Mouse (Mus musculus) heart, adult 2 months (tissue): ENCODE measurements around the gene G2e3. TPM values are rescaled to one million over a fixed set of nuclear protein-coding genes. Genes with fewer than 3 reads are reported as not detected.

Experiments
- DNase-seq, 2 experiments: peaks; one replicate each; pipeline ENCODE4 v3.0.0; 2021
- H3K27ac ChIP-seq: fragments of 200-600 bp; 2 replicates; pipeline ENCODE4 v1.8.1; 2022
- H3K27me3 ChIP-seq: fragments of 200-500 bp; 2 replicates; pipeline ENCODE4 v1.6.1; 2012; ENCODE audit warnings: mild to moderate bottlenecking, low read length, inconsistent platforms, mixed read lengths; ENCODE audit not compliant: control insufficient read depth, insufficient read depth
- H3K36me3 ChIP-seq: fragments of 200-500 bp; 2 replicates; pipeline ENCODE4 v1.6.1; 2012; ENCODE audit warnings: low read length, inconsistent platforms; ENCODE audit not compliant: control insufficient read depth, insufficient read depth
- H3K4me1 ChIP-seq: fragments of 200-500 bp; 2 replicates; pipeline ENCODE4 v1.6.1; 2011; ENCODE audit warnings: low read length; ENCODE audit not compliant: control insufficient read depth, insufficient read depth
- H3K4me3 ChIP-seq: fragments of 200-600 bp; 2 replicates; pipeline ENCODE4 v1.8.1; 2022
- H3K79me2 ChIP-seq: fragments of 200-500 bp; replicated peaks from 2 replicates; pipeline ENCODE4 v1.6.1; 2012; ENCODE audit warnings: mild to moderate bottlenecking, inconsistent platforms, low read length, moderate library complexity, mixed read lengths; ENCODE audit not compliant: control insufficient read depth, insufficient read depth
- H3K9ac ChIP-seq: fragments of 200-500 bp; 2 replicates; pipeline ENCODE4 v1.6.1; 2012; ENCODE audit warnings: low read depth, mild to moderate bottlenecking, control low read depth, inconsistent platforms, low read length, mixed read lengths
- CTCF ChIP-seq: fragments of 200-600 bp; IDR thresholded peaks from 2 replicates; pipeline ENCODE4 v1.8.1; 2022; ENCODE audit warnings: antibody characterized with exemption, mild to moderate bottlenecking, moderate library complexity
- EP300 ChIP-seq: fragments of 200-500 bp; IDR thresholded peaks from 2 replicates; pipeline ENCODE4 v1.6.1; 2011; ENCODE audit warnings: low read depth, low read length, control low read depth; ENCODE audit not compliant: insufficient read depth
- POLR2A ChIP-seq: fragments of 200-500 bp; IDR thresholded peaks from 2 replicates; pipeline ENCODE4 v1.6.1; 2011; ENCODE audit warnings: mild to moderate bottlenecking, low read depth, low read length, control low read depth; ENCODE audit not compliant: insufficient read depth
- WGBS: fragments of 180-500 bp; shearing (Covaris S2); methylation state at CpG from one replicate; pipeline ENCODE4 v1.1.7; 2018; 5-methylcytosine and 5-hydroxymethylcytosine counted together
- intact Hi-C: fragments of 180-260 bp; cut with DNase I; formaldehyde crosslinking; loops from one replicate; pipeline ENCODE4 v1.15.1; 2025
- polyA plus RNA-seq: library from polyadenylated mRNA; depleted of rRNA; stranded (reverse); fragments of >200 nt; gene quantifications from 2 replicates; pipeline ENCODE4 v1.2.3, GENCODE M21; 2012; rRNA removed
- total RNA-seq, 2 experiments: library from RNA; stranded (reverse); gene quantifications; 2 replicates each; pipeline ENCODE4 v1.2.3; 2021

Gene G2e3
- total and polyA plus RNA-seq, 3 experiments: 0.72 to 2.5 (median 2.1) TPM

DNA sequence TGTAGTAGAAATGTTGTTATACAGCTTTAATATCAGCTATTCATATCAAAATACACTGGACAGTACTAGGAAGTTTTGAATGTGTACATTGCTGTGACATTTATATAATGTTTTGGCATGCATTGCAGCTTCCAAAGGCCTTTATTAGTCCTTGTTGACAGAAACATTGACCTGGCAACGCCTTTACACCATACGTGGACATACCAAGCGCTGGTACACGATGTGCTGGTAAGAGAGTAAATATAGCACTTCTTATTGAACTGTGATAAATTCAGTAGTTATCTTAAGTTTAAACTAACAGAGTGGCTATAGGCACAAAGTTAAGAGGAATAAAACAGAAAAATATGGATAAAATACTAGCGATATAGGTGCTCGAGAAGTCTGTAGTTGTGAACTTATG lies 52.0 kb downstream of the G2e3 start:
- intact Hi-C loops: loop anchor here (10.0 kb wide), 1 partner anchor 345 kb away; no protein-coding TSS in a partner anchor
- H3K36me3 ChIP-seq: no peaks in the 10 kb centered on the region
- H3K79me2 ChIP-seq: no peaks in the 10 kb centered on the region
- 94% methylated on average over 6 of the region's 6 CpGs for WGBS
- no peak overlapping the region for H3K9ac ChIP-seq
- H3K4me3 ChIP-seq: no peak overlapping the region
- no peak for DNase-seq
- TF ChIP-seq CTCF: no peak
- TF ChIP-seq POLR2A: no peak
- no peak for TF ChIP-seq EP300
- no peak overlapping the region for H3K27ac ChIP-seq
- H3K4me1 ChIP-seq: no peaks in the 10 kb centered on the region
- no peaks in the 10 kb centered on the region for H3K27me3 ChIP-seq

GRCm38 (mm10) chr12:51402060-51402698 lies 54.3 kb downstream of the G2e3 start:
- H3K27me3 ChIP-seq: no peaks in the 10 kb centered on the region
- no peak overlapping the region for H3K4me3 ChIP-seq
- H3K9ac ChIP-seq: no peak overlapping the region
- DNase-seq: no peak
- H3K36me3 ChIP-seq: no peaks in the 10 kb centered on the region; the same call in 1 of the 2 replicates
- intact Hi-C loops: loop anchor here (10.0 kb wide), 1 partner anchor 343 kb away; no protein-coding TSS in a partner anchor
- 77% methylated on average over 5 of the region's 5 CpGs for WGBS
- no peaks in the 10 kb centered on the region for H3K4me1 ChIP-seq
- peak; percentile 63 for TF ChIP-seq CTCF
- no peak for TF ChIP-seq EP300
- no peaks in the 10 kb centered on the region for H3K79me2 ChIP-seq
- no peak overlapping the region for H3K27ac ChIP-seq

DNA sequence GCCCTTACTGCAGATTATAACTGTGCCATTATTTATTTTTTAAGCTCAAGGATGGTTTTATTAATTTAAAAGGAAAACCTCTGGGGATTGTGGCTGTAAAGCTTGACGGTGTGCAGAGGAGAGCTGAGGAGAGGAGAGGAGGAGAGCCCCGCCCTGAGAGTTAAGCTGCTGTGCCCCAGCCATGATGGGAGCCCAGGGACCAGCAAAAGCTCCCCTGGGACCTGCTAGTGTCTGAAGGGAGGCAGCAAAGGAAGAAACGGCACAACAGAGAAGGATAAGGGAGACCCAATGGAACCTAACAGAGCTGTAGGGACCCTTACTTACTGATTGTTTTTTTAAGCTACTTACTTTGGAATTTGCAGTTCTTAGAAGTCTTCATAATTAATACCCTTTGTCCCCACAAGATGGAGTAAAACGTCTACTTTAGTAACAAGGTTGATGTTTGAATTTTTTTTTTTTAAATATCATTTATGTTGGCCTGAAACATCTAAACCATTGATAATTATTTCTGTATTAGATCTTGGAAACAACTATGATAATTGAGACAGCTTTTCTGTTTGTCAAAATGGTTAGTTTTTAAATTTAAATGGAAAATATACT lies 56.2 kb downstream of the G2e3 start:
- no peaks in the 10 kb centered on the region; the same call in 1 of the 2 replicates for H3K36me3 ChIP-seq
- no peaks in the 10 kb centered on the region for H3K4me1 ChIP-seq
- no peak overlapping the region for H3K4me3 ChIP-seq
- H3K27ac ChIP-seq: no peak overlapping the region
- no peaks in the 10 kb centered on the region for H3K79me2 ChIP-seq
- 56% methylated on average over 4 of the region's 4 CpGs for WGBS
- no peak overlapping the region for H3K9ac ChIP-seq
- TF ChIP-seq POLR2A: no peak
- TF ChIP-seq CTCF: peak; percentile 41
- no peak for TF ChIP-seq EP300
- no peak for DNase-seq
- no peaks in the 10 kb centered on the region for H3K27me3 ChIP-seq
- intact Hi-C loops: loop anchor here (10.0 kb wide), 1 partner anchor 341 kb away; no protein-coding TSS in a partner anchor

DNA sequence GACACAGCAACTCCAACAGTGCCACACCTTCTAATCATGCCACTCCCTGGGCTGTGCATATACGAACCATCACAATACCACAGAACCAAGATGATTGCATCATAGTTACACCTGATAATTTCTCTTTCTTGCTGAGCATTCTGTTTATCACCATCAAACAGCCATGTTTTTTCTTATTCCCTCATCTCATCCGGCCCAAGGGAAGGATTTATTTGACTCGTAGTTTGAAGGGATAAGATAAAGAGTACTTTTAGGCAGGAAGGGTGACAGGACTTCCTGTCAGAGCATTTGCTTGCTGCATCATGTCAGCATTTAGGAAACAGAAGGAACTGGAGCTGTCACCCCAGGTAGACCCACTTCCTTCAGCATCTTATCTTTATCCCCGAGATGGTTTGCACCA lies 63.5 kb downstream of the G2e3 start:
- 49% methylated on average over 4 of the region's 4 CpGs for WGBS
- DNase-seq: no peak
- H3K9ac ChIP-seq: no peak overlapping the region
- TF ChIP-seq POLR2A (no peak), CTCF (no peak), EP300 (no peak)
- H3K27ac ChIP-seq: no peak overlapping the region
- no peaks in the 10 kb centered on the region for H3K4me1 ChIP-seq
- intact Hi-C loops: no loop called here
- no peak overlapping the region for H3K4me3 ChIP-seq
- H3K36me3 ChIP-seq: peaks cover 2% of the 10 kb centered on the region
- no peaks in the 10 kb centered on the region for H3K27me3 ChIP-seq
- H3K79me2 ChIP-seq: no peaks in the 10 kb centered on the region

Other genes starting within 250 kb of the G2e3 start
- 10 to 100 TPM; 22.3 to 23.4 TPM for gene Scfd1, start 29.4 kb downstream of the G2e3 start, total RNA-seq
- 6.3 and 13.6 TPM in 2 replicates for gene Scfd1, start 29.4 kb downstream of the G2e3 start, polyA plus RNA-seq
- gene Coch, start 245.3 kb downstream of the G2e3 start, total RNA-seq: under 1 TPM; 0.25 to 0.37 TPM
- gene Coch, start 245.3 kb downstream of the G2e3 start, polyA plus RNA-seq: 0.16 and 0.44 TPM in 2 replicates